Mouse (Mus musculus) urinary bladder, postnatal 10 days (tissue): ENCODE results near the gene Slc30a6.
"Not testable (repeated sequence)": the region's sequence is repeated elsewhere in the genome, so short reads cannot be mapped to it uniquely, and the experiment has no call there.

ENCODE experiments used
- DNase-seq: peaks from one replicate; pipeline ENCODE4 v3.0.0; 2022; ENCODE audit warnings: low spot score

Slc30a6 gene

DNA sequence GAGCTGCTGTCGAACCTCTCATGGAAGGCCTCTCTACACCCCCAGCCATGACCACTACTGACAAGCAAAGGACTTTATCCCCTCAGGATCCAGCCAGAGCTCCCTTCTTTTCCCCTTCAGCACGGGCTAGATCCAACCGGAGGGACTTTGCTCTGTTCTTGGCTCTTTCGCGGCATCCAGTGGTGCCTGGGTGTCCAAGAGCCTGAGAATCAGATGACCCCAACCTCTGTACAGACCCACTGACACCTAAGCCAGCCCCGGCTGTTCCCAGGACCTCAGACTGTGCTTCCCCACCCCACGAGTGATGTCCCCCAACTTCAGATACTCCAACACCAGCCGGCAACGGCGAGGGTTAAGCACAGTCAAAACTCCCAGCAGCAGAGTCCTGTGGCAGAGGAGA is 54.4 kb downstream of the Slc30a6 start:
- no peak for DNase-seq

DNA sequence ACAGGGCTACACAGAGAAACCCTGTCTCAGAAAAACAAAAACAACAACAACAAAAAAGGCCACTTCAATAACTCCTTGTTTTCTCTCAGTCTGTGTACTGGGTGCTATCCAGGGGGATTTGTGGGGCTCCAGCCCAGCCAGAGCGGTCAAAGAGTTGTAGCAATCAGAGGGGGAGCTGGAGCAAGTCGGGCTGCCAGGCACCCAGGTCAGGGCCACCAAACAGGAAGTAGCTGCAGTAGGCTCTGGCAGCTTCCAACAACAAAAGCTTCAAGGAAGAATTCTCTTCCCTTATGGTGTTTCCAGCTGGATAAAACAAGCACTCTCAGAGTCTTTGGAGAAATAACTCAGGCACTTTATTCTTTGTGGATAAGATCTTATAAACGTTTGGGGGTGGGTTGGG is 58.5 kb downstream of the Slc30a6 start:
- no peak for DNase-seq

DNA sequence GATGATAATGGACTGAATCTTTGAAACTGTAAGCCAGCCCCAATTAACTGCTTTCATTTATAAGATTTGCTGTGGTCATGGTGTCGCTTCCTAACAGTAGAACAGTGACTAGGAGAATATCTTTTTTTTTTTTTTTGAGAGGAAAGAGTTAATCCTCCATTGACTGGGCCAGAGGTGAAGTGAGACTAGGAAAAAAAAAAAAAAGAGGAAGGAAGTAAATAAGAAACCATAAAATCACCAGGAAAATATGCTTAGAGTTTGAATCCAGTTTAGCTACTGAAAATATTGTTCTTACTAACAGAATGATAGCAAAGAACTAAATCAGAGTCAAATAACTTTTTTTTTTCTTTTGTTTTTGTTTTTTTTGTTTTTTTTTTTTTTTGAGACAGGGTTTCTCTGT is 59.3 kb downstream of the Slc30a6 start:
- no peak for DNase-seq

DNA sequence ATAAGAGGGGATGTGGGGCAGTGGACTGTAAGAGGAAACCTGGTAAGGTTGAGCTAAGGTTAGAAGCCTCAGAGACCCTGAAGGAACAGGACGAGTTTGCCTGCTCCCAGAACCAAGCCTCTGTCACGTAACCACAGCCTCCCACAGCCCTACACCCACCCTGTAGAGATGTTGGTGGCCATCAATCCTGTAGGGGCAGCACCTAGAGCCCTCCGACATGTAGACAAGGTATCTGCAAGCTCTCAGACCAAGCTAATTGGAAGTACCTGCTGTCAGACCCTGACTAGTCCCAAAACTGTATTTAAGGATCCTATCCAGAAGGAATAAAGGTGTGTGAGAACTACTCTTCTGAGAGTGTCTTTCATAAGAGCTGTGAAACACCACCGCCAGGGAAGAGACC is 60.0 kb downstream of the Slc30a6 start:
- DNase-seq: no peak

- DNase-seq: no peak
Observed at GRCm38 (mm10) chr17:74456825-74457224, 61.4 kb downstream of the Slc30a6 start.

GRCm38 (mm10) chr17:74457972-74458677 is 62.7 kb downstream of the Slc30a6 start:
- DNase-seq: no peak

DNA sequence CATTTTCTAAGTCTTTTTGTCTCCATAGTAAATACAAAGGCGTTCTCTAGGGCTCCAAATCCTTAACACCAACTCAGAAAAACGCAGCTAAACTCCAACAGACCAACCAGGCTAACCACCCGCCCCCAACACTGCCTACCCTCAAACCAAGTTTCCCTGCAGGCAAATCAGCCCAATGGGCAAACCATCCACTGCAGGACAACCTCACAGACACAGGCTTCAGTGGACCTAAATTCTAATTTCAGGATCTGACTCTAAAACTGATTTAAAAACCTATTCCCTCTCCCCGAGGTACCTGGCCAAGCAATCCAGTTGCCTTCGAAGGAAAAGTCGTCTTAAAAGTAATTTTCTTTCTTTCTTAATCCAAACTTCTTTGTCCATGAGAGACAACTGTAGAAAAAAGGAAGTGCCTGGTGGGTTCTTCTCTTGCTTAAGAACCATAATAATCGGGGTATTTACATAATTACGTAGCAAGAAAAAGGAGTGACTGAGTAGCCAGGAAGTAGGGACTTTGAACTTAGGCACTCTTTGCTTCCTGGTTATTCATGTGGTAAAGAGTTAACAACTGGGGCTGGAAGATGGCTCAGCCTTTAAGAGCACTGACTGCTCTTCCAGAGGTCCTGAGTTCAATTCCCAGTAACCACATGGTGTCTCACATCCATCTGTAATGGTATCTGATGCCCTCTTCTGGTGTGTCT is 63.5 kb downstream of the Slc30a6 start, which contains the start of gene Nlrc4:
Nlrc4 (minus strand) TSS at position 432 of the 698 bp plus-strand sequence.
- no peak for DNase-seq

- no peak for DNase-seq
Observed at GRCm38 (mm10) chr17:74463510-74463909, 68.1 kb downstream of the Slc30a6 start.

- DNase-seq: not testable (repeated sequence)
Observed at GRCm38 (mm10) chr17:74467981-74468380, 72.6 kb downstream of the Slc30a6 start.

DNA sequence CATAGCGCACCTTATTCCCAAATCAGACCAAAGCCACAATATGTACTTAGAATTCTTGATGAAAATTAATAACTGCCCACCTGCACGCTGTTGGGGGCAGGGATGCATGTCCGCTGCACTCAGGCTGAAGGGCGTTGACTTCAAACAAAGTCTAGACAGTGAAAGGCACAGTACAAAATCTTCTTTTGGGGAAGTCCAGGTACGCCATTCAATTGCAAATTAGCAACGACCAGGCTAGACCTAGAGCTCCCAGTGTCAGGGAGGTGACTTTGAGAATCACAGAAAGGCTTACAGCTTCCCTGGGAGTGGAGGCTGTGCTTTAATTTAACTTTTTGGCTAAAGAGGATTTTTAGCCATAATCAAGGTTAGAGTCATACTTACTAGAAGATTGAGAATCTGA is 74.7 kb downstream of the Slc30a6 start:
- DNase-seq: not testable (repeated sequence)
